Mouse (Mus musculus): ENCODE measurements around the gene Enthd1.
A peak's percentile ranks its signal among the peaks of the same experiment; 100 is the strongest.

Enthd1 gene

DNA sequence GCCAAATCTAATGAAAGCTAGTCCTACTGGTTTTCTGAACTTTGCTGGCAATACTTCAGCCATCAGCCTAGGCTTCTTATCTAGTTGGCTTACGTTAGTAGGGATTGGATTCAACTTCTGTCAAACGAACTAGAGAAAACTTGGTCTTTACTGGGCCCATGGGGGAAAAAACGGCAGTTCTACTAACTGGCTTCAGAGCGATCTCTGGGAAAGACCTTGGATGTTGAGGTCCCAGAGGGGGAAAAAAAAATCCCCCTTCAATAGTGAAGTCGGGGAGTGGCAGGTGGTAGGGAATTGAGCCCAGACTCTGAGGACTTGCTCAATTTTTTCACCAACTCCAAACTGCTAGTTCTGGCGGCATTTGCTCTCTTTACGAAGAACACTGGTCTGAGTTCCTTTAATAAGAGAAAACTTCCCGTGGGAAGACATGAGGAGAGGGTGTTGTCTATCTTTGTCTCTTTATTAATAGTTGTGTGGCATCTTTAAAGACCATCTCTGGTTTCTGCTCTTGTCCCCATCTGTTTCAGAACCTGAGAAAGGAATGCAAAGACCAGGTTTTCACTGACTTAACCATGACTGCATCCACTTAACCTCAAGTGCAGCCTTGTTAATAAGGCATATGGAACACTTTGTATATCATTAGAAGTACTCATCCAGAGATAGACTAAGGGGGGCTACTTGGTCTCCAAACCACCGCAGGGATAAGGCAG is 8.0 kb upstream of the Enthd1 start:
- DNase-seq: no peak

DNA sequence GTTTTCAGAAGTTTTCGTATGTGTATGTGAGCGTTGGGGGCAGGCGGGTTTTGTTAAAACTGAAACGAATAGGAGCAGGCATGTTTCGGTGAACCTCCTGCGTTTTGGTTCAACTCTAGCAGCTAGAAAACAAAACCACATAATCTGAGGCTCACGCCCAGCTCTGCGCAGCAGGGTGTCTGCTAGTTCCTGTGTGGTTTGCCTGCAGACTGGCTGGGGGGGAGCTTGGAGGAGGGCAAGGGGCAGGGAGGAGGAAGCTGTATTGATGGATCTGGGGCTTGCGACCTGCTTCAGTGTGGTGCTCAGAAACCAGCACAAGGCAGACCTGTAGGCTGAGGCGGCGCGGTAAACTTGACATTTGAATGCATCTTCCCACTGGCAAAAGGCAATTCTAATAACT is 7.3 kb upstream of the Enthd1 start, which contains the start of gene Grap2:
TSS of gene Grap2 (plus strand) at position 304 of the 400 bp plus-strand sequence.
- peak; percentile 88 to 94 for DNase-seq

DNA sequence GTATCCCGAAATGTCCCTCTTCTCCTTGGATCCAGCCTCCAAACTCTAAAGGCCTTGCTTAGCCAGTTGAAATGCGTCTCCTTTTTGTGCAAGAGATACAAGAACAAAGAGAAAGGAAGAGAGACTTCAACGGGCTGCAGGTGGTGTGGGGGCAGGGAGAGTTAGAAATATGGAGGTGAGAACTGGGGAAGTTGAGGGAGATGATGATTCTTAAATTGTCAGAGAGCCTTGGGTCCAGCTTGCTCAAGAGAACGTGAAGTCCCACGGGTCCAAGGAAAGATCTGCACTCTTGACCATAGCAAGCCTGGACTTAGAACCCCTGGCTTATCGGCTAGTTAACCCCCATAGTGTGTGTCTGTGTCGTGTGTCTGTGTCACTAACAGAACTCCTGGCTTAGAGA is 6.7 kb upstream of the Enthd1 start:
- DNase-seq: peak; percentile 71 to 81

DNA sequence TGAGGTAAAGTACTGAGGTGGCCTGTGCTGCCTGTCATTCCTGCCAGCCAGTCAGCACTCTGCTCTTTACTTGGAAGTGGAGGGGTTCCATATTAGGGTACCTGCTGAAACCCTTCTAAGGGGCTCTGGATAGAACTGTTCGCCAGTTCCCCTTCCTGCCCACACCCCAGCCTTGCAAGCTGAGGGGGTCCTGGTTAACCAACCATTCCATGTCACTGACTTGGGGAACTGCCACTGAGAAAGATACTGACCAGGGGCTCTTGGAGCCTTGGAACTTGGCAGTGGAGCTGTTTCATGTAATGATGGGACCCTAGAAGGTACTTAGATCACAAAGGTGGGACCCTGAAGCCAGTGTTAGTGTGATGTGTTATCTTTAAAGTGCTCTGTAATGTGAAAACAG is 5.3 kb upstream of the Enthd1 start:
- DNase-seq: no peak

DNA sequence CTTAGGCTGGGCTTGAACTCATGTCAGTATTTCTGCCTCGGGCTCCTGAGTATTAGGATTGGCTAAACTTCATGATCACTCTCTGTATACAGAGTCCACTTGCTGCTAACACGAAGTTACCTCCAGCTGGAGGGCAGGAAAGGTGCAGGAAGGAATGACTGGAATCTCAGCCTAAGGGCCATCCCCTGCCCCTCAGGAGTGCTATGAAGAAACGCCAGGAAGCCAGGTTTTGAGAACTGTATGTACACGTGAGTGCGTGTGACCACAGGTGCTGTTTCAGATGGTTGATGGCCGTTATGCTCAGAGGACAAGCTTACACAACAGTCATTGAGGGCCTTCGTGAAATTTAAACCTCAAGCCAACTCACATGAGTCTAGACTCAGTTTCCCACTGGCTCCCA is 4.2 kb upstream of the Enthd1 start:
- DNase-seq: no peak

DNA sequence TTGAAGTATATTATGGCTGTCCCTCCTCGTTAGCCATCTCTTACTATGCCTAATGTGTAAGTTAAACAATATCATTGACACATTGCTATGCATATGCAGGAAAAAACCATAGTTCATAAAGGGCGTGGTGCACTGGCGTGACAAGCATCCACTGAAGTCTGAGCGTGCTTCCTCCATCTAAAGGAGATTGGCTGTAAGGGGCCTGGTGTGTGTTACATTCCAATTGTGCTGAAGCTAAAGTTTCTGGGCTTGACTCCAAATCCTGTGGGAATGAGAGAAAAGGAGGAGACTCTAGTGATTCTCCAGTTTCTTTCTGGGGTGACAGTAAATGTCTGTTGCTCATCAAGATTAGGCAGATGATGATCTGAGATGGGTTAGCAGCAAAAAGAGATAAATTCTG is 2.8 kb upstream of the Enthd1 start:
- DNase-seq: no peak

DNA sequence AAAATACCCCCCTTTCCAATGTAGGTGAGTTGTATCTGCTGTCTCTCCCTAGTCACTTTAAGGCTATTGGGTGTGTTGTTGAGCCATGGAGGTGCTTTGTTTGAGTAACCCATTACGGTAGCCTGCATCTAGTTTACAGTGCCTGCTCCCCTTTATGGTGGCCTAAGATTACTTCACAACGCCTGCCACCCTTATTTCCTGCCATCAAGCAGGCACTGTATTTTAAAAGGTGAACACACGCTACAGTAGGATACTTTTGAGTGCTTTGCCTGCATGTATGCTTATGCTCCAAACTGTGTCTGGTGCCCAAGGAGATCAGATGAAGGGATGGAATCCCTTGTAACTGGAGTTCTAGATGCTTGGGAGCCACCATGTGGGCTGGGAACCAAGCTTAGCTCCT is 2.2 kb upstream of the Enthd1 start:
- DNase-seq: peak in 1 of 2 experiments; percentile 44

DNA sequence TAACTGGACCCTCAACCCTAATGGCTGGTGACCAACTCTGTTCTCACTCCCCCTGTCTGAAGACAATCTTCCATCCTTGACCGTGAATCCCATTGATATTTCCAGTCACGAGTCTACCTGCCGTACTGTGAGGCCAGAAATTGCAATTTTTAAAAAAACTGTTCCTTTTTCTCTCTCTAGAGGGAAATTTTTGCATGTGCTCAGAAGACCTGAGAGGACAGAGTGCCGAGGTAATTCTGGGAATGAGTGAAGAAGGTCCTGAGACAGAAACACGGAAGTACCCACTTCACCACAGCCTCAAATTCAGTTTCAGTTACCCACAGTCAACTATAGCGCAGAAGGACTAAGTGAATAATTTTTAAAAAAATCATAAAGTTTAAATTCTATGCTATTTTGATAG is 1.7 kb upstream of the Enthd1 start:
- no peak for DNase-seq

DNA sequence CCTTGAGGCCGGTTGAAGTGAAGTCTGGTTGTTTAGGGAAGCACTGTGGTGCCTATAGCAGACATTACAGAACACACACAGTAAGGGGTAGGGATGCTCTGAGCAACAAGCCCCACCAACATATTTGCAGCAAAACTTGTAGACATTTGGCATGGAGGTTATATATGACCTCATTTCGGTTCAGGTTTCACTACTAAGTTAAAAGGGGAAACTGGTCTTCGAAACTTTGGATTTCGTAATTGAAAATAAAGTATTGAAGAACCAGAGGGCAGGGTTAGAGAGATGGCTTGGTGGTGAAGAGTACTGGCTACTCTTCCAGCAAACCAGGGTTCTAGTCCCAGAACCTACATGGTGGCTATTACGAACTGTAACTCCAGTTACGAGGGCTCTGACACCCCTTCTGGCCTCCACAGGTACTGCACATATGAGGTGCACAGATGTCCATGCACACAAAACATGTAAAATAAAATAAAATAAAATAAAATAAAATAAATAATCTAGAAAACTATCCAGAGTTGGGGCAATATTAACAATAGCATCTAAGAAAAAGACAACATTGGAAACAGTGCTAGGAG is 1.2 kb downstream of the Enthd1 start:
- peak in 1 of 2 experiments; percentile 54 for DNase-seq

DNA sequence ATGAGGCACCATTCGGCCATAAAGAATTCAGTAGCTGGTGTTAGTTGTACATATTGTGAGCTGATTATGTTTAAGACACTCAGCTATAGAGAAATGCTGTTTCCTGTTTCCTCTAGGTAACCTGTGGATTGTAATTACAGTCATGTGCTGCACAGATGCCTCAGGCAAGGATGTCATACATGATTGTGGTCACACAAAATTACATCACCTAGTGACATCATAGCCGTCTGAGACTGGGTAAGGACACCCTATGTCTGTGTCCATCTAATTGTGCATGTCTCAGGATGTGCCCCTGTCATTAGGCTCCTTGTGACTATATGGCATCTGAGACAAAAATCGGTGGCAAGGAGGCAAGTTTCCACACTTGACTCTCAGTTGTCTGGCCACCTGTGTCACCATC is 2.5 kb downstream of the Enthd1 start:
- DNase-seq: no peak

DNA sequence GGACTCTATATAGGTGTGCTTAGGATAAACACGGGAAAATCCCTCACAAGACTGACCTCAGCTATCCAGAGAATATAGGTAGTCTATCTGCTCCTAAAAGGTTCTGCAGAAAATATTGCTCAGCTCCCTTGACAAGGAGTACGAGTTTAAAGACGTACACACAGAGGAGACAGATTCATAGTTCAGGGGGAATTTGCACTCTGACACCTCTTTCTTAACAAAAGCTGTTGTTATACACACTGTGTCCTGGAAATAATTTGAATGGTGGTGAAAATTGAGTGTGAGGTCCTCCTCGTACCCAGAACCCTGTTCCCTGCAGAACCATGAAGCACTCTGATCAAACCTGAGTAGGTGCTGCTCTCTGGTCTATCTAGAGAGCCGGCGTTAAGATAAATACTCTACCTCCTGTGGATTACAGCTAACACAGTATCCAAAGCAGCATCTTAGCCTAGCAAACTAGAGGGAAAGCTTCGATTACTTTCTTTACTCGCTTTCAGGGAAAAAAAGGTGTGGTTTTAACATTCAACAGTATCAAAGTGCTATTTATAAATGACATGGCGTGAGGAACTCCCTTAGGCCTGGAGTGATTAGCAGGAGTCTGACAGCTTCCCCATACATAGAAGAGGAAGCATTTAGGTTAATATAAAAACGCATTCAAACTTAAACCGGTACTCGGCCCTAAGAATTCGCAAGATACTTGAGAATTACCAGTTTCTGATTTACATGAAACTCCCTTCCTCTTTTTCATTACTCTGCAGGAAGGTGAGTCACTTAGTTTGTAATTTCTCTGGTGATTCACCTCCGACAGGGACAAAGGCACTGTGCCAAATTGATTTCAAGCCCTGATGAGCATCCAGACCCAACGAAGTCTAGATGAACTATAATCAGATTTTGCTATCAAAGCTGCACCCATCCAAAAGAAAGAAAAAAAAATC is 4.0 kb downstream of the Enthd1 start:
- no peak for DNase-seq

DNA sequence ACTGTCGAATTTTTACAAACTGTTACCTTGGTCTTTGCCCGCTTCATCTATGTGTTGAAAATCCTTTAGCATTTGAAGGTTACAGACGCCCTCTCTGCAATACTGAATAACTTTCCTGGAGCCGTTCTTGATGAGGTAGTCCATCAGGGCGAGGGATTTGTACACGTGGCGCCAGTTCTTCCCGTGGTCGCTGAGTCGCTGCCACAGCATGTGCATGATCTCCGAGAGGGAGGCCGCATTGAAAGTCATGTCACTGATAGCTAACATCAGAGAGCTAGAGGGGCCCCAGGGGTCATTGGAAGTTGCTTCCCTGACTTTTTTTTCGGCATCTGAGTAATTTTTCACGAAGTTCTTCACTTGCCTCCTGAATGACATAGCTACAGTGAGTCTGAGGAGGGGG is 5.0 kb downstream of the Enthd1 start:
- DNase-seq: no peak

DNA sequence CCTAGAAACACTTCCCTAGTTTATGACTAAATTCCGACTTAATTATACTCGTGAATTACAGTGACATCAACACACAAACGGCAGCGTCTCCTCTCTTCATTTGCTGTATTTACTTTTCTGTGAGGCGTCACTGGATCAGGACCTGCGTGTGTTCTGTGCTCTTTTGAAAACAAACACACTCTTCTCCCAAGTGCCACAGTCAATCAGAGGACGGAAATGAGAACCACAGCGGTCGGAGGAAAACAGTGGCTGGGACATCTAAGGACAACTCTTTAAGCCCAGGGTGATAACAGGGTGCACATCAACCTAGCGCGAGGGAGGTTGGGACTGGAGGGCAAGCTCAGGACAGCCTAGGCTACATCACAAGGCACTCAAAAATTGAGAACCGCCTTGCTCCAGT is 5.4 kb downstream of the Enthd1 start:
- DNase-seq: no peak

DNA sequence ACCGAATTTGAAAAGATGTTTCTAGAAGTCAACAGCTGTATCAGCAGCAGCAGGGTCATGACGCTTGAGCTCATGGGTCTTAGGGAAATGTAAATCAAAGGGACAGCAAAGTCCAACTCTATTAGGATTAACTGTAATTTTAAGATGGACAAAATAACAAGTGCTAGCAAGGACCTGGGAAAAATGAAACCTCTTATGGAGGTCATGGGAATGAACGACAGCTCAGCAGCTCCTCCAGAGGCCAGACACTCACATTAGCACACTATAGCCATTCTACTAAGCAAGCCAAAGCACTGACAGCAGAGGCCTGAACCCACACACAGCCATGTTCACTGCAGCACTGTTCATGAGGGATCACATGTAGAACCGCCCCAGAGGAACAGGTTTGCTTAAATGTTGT is 7.2 kb downstream of the Enthd1 start:
- DNase-seq: no peak

DNA sequence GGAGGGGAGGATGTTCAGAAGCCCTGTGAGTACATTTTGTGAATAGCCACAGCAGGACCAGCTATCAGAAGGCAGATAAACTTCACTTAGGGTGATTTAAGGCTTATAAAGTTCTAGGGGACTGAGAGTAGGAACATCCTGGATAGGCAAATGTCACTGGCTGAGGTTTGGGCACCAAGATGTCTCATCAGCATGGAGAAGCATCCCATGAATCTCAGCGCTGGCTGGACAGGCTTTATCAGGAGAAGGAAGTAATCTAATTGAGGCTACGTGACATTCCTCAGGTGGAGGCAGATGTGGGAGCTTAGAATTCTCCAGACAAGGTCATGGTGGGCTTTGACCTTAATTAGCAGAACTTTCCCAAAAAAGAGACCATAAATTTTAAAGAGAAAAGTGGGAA is 8.9 kb downstream of the Enthd1 start:
- DNase-seq: no peak

DNA sequence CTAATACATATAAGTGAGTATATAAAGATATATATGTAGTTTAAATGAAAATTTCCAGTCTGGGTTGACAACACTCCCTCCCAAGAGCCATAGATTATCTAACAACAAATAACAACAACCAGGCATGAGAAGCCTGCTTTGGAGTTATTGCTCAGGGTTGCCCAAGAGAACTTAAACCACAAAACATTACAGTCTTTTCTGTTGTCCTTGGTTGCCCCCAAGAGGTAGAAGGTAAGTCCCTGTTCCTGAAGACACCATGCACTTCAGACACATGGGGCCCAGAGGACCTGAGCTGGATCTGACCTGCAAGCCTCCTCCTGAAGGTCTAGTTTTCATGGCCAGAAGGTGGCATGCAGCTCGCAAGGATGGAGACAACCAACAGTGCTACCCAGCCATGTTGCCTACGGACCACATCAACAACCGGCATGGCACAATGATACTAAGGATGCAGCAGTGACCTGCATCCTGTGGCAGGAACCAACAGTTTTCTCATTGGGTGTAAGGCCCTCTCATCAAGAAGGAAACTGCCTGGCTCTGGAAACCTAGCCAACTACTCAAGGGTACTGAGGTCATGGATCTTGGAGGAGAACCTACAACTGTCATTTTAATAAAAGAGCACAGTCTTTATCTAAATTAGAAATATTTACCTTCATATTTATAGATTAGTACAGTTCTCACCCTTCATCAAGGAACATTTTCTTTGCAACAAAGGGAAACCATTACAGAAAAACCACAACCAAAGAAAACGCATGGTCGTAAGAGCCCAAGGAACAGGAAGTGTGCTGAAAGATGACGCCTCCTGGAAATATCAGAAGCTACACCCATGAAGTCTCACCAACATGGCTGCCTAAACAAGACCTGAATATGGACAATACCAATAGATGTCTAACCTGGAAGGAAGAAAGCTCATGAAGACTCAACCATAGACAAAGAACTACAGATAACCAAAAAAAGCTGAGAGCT is 9.8 kb downstream of the Enthd1 start:
- peak; percentile 53 to 70 for DNase-seq

DNA sequence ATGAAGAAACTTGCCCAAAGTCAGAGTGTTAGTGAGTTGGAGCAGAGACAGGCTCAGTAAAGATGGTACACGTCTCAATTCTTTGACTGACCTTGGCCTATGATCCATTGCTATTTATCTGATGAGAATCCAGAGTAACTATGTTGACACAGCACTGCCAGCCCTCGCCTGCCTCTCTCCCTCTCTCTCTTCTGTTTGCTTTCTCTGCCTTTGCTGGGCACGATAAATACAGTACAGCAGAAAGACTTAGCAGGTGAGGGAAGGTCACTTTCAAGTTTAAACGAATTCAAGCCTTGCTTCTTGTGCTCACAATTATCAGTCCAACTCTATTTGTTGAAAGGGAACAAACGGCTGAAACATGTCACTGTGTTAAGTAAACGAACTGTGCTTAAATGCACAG is 19.5 kb downstream of the Enthd1 start:
- DNase-seq: no peak

DNA sequence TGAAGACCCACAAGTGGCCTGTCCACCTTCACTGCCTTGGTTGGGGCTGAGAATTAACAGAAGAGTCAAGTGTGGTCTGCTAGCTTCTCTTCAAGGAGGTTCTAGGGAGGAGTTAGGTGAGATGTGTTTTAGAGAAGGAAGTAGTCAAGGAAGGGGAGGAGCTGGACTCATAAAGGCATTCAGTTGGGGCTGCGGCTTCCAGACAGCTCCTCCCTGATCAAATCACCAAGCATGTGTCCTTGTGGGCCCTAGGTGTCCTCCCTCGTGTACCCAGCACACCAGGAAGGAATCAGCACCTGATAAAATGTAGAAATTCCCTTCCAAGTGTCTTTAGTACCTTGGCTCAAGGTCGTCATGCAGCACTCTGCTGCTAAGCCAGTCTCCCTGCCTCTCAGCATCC is 20.8 kb downstream of the Enthd1 start:
- DNase-seq: no peak

DNA sequence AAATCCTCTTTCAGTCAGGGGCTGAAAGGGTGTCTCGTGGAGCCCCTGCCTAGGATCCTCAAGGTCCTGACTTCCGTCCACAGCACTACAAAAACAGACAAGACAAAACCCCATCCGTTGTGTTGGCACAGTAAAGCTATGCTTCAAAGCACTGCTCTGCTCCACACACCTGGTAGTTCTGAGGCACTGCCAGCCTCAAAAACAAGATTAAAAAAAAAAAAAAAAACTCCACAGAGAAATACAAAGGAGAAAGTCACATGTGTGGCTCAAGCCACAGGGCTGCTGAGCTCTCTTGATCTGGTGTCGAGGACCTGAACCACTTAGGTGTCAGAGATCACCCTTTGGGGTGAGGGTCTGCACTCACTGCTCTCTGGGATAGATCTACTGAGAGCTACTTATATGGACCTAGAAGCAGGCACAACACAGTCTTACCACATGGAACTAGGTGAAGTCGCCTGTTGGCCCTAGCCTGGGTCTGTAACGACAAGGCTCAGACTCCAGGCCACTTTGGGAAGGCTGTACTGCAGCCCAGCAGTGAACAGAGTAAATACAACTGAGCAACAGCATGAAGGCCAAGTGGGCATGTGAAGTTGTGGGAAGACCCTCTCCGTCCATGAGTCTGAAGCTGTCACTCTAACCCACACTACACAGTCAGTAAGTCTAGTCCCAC is 26.1 kb downstream of the Enthd1 start:
- peak; percentile 69 to 75 for DNase-seq

DNA sequence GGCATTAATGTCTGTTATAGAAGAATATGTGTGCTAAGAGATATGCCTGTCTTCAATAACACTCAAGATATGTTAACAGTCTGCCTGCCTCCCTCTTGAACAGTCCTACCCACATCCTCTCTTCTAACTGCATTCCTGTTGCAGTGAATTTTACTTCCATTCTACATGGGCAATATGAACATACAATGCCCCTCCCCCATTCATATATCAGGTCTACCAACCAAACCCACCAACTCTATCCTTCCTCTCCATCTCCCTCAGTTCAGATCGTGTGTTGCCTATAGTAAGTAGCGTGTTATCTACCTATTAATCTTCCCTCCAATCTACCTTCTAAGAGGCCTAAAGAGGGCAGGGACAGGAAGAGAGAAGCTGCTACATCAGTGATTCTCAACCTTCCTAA is 26.9 kb downstream of the Enthd1 start:
- DNase-seq: no peak

DNA sequence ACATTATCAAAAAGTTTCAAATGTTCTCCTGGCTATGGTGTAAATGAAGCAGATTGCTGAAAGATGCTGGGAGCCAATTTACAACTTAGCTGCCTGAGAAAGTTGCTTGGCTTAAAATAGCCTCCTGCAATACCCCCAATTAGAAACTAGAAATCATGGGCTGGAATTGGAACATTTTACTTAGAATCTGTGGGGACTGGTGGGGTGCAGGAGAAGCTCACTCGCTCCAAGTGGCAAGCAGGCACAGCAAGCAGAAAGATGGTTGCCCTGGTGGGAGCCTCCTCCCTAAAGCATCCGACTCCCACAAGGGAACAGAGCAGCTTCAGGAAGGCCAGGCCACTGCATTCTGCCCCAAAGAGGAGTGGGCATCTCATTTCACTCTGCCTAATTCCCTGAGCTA is 28.9 kb downstream of the Enthd1 start:
- no peak for DNase-seq

DNA sequence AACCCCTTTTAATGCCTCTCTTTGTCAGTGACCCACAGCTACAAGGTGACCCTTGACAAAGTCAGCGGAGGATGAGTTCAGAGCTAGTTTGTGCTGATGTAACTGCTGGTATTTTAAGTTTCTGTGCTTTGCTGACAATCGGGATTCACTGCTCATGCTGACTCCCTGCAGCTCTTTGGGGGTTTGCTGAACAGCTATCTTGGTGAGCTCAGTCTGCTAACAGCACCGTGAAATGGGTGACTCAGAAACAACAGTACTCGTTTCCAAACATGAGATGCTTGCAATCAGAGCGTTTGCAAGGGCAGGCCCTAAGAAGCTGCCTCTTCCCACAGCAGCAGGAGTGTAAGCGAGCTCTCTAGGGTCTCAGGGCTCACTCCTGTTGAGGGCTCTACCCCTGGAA is 31.7 kb downstream of the Enthd1 start:
- DNase-seq: no peak
